Mouse (Mus musculus) liver, embryonic 14.5 days (tissue): Measurements from ENCODE around the gene Ccdc38.

ENCODE experiments used
- CTCF ChIP-seq: IDR thresholded peaks from 2 replicates; pipeline ENCODE4 v1.5.1; 2016; ENCODE audit warnings: antibody characterized with exemption, low read depth, control low read depth
- EP300 ChIP-seq: IDR thresholded peaks from 2 replicates; pipeline ENCODE4 v1.6.1; 2016; ENCODE audit warnings: antibody characterized with exemption, low read depth

DNA sequence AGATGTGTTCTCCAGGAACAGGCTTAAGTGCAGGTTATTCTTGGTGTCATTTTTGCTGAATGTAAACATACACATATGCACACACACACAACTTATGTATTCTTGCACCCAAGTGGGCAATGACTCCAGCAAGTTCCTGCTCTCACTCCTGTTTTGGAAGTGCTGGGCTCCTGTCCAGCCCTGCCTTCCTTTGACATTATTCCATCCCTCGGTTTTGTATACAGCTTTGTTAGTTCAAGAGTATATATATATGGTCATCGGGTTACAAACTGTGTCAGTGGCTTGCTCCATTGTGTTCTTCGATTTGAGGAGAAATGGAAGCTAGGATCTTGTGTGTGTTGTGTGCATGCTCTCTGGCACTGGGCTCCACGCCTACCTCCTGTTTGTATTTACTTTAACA, 22.2 kb upstream of the Ccdc38 start:
- no peak for TF ChIP-seq CTCF
- no peak for TF ChIP-seq EP300
